Mouse (Mus musculus) liver, embryonic 15.5 days (tissue): ENCODE data around the gene Ttc23l. TPM values are rescaled to one million over a fixed set of nuclear protein-coding genes. Genes with fewer than 3 reads are reported as not detected.

Experiments used
- ATAC-seq: fragments of 200-750 bp; cut with Nextera tagmentation; 2 replicates; pipeline ENCODE4 v1.8.0; 2017; ENCODE audit warnings: moderate number of reproducible peaks, mild to moderate bottlenecking, moderate library complexity; ENCODE audit not compliant: insufficient read depth
- H3K27ac ChIP-seq: fragments of 300-500 bp; sonication (generic); replicated peaks from 2 replicates; pipeline ENCODE4 v1.5.1; 2015; ENCODE audit warnings: mild to moderate bottlenecking, inconsistent platforms
- H3K27me3 ChIP-seq: fragments of 300-500 bp; sonication (generic); 2 replicates; pipeline ENCODE4 v1.6.1; 2015; ENCODE audit warnings: mild to moderate bottlenecking, inconsistent platforms
- H3K36me3 ChIP-seq: fragments of 300-500 bp; sonication (generic); replicated peaks from 2 replicates; pipeline ENCODE4 v1.6.1; 2015; ENCODE audit warnings: moderate library complexity, mild to moderate bottlenecking, inconsistent platforms
- H3K4me1 ChIP-seq: fragments of 300-500 bp; sonication (generic); replicated peaks from 2 replicates; pipeline ENCODE4 v1.6.1; 2015; ENCODE audit warnings: inconsistent platforms
- H3K4me2 ChIP-seq: fragments of 300-500 bp; sonication (generic); 2 replicates; pipeline ENCODE4 v1.6.1; 2015; ENCODE audit warnings: moderate library complexity, mild to moderate bottlenecking, inconsistent platforms
- H3K4me3 ChIP-seq: fragments of 300-500 bp; sonication (generic); replicated peaks from 2 replicates; pipeline ENCODE4 v1.5.1; 2015; ENCODE audit warnings: mild to moderate bottlenecking, inconsistent platforms
- H3K9ac ChIP-seq: fragments of 300-500 bp; sonication (generic); 2 replicates; pipeline ENCODE4 v1.6.1; 2015; ENCODE audit warnings: moderate library complexity, mild to moderate bottlenecking, inconsistent platforms
- H3K9me3 ChIP-seq: fragments of 300-500 bp; sonication (generic); replicated peaks from 2 replicates; pipeline ENCODE4 v1.6.1; 2016; ENCODE audit warnings: inconsistent platforms
- WGBS: fragments of 180-500 bp; shearing (Covaris S2); methylation state at CpG from one replicate; pipeline ENCODE4 v1.1.7; 2015; ENCODE audit warnings: mixed read lengths; ENCODE audit not compliant: insufficient replicate concordance; 5-methylcytosine and 5-hydroxymethylcytosine counted together
- polyA plus RNA-seq: library from polyadenylated mRNA; unstranded; fragments of >200 nt; fragmentation: Nextera tagmentation; extraction: Ambion mirVana; gene quantifications from 2 replicates; pipeline ENCODE4 v1.2.1, GENCODE M21; 2015

The Ttc23l gene
- polyA plus RNA-seq, 1 experiment from 2014 or later: not detected

DNA sequence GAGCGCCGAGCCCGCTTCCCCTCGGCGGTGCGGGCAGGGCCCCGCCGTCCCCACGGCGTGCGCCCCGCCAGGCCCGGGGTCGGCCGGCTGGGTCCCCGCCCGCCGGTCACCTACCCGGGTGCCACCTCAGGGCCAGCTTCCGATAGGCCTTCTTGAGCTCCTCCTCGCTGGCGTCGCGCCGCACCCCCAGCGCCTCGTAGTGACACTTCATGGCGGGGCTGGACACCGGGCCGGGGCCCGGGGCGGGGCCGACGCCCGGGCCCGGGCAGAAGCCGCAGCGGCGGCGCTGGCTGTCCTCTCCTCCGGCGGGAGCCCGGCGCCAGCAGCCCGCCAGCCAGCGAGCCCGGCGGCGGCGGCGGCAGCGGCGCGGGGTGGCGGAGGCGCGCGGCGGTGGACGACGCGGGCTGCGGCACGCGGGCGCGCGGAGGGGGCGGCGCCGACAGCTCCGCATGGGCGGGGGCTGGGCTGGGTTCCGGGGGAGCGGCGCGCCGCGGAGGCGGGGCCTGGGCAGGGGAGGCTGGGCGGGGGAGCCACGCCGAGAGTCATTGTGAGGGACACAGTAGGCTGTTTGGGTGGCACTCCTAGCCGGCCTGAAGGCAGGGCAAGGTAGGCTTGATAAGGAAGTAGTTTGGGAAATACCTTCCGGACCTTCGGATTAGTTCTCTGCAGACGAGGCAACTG lies 88.2 kb downstream of the Ttc23l start, which contains the start of gene Dnajc21:
Gene Dnajc21, minus strand, starts transcription at position 366 of the 681 bp plus-strand sequence.
- no peaks in the 10 kb centered on the region for H3K9me3 ChIP-seq
- peak within 1 kb of the TSS; percentile 98 for H3K4me2 ChIP-seq
- peak within 1 kb of the TSS; percentile 76 for H3K4me3 ChIP-seq
- H3K27me3 ChIP-seq: no peaks in the 10 kb centered on the region
- peaks cover 28% of the 10 kb centered on the region for H3K4me1 ChIP-seq
- H3K27ac ChIP-seq: peak within 1 kb of the TSS; percentile 78
- ATAC-seq: peak; percentile 97
- peaks cover 4% of the 10 kb centered on the region for H3K36me3 ChIP-seq
- H3K9ac ChIP-seq: peak within 1 kb of the TSS; percentile 72
- under 1% methylated on average over 62 of the region's 87 CpGs for WGBS

DNA sequence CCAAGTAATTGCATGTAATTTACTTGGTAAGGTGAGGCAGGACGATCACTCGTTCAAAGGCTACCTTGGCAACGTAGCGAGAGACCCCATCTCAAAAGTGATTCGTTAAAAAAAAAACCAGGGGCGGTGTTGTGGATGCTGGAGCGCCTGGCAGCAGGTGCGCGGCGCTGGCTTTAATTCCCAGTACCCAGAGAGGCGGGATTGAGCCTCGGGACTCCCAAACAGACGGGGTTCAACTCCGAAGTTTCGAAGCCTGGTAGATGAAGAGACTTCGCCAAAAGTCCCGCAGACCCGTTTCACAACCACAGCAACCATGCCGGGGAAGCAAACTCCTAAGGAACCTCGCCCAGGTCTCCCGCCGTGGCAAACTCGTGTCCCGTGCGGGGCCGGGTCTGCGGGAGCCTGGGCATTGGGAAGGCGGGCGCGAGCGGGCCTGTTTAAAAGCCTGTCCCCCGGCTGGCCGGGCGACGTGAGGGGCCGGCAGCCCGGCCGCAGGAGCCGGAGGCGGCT lies 88.8 kb downstream of the Ttc23l start:
- Histone ChIP-seq H3K27ac (peak overlapping the region; percentile 78), H3K4me1 (peaks cover 28% of the 10 kb centered on the region), H3K4me2 (peak overlapping the region; percentile 98), H3K4me3 (peak overlapping the region; percentile 76), H3K27me3 (no peaks in the 10 kb centered on the region), H3K36me3 (no peaks in the 10 kb centered on the region), H3K9ac (peak overlapping the region; percentile 72), H3K9me3 (no peaks in the 10 kb centered on the region)
- WGBS: under 1% methylated on average over 40 of the region's 40 CpGs
- no peak for ATAC-seq

DNA sequence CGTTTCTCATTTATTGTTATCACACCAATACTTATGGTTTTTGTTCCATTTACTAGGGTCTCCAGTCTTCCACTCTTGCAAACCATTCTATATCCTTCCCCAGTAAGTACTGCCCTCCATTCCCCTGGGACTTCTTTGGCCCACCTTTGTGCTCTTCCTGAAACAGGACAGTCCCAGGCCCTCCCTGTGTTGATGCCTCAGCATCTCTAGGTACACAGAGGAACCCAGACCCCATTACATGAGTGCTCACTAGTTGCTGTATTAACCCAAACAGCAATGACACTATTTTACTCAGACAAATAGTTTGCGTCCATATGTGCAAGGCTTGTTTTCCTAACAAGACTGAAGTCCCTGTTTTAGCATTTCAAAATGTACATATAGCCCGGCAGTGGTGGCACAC lies 89.7 kb downstream of the Ttc23l start:
- peak overlapping the region; percentile 98 for H3K4me2 ChIP-seq
- 59% methylated on average over 3 of the region's 3 CpGs for WGBS
- H3K27ac ChIP-seq: no peak overlapping the region
- 0 out of 2 replicates have a peak overlapping the region, but pooled peaks have one; percentile 76 for H3K4me3 ChIP-seq
- no peaks in the 10 kb centered on the region for H3K36me3 ChIP-seq
- H3K27me3 ChIP-seq: no peaks in the 10 kb centered on the region
- no peak for ATAC-seq
- H3K9me3 ChIP-seq: no peaks in the 10 kb centered on the region
- peaks cover 33% of the 10 kb centered on the region for H3K4me1 ChIP-seq
- H3K9ac ChIP-seq: no peak overlapping the region

DNA sequence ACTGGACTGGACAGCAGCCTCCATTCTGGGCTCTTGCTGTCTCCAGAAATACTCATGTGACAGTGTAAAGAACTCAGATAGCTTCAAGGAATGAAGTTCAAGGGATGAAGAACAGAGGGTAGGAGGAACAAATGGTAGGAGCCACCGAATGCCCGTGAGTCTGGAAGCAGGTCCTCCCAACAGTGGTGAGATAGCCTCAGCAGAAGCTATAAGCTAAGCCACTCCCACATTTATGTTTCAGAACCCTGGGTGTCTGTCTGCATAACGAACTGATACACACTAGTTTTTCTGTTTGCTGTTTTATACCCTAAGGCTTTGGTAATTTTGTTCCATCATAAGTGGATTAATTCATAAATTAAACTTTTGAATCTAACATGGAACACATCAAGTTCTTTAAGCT lies 93.8 kb downstream of the Ttc23l start:
- no peak for ATAC-seq
- Histone ChIP-seq H3K9ac (no peak overlapping the region), H3K27me3 (no peaks in the 10 kb centered on the region), H3K4me2 (no peak overlapping the region), H3K27ac (no peak overlapping the region), H3K36me3 (peaks cover 22% of the 10 kb centered on the region), H3K4me3 (no peak overlapping the region), H3K9me3 (no peaks in the 10 kb centered on the region), H3K4me1 (peaks cover 24% of the 10 kb centered on the region)
- 37% methylated on average over 3 of the region's 3 CpGs for WGBS

DNA sequence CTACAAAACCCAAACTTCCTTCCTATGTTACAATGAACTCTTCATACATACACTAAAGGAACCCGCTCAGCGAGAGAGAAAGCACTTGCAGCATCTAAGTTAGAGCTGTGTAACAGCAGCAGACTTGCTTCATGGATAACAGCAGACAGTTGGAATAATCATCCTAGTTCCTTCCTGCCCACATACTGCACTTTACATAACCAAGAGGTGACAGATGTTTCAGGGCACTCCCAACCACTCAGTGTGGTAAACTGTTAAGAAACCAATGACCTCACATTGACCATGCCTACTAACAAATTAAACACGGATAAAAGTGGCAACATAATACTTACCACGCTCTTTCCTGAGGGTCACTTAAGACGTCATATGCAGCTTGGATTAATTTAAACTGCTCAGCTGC lies 94.9 kb downstream of the Ttc23l start:
- Histone ChIP-seq H3K27ac (no peak overlapping the region), H3K4me2 (no peak overlapping the region), H3K36me3 (peaks cover 29% of the 10 kb centered on the region), H3K9ac (no peak overlapping the region), H3K4me1 (0 out of 2 replicates have a peak, but pooled peaks cover 14% of the 10 kb centered on the region), H3K27me3 (no peaks in the 10 kb centered on the region), H3K4me3 (no peak overlapping the region), H3K9me3 (no peaks in the 10 kb centered on the region)
- no peak for ATAC-seq
- WGBS: 46% methylated on average over 5 of the region's 5 CpGs

DNA sequence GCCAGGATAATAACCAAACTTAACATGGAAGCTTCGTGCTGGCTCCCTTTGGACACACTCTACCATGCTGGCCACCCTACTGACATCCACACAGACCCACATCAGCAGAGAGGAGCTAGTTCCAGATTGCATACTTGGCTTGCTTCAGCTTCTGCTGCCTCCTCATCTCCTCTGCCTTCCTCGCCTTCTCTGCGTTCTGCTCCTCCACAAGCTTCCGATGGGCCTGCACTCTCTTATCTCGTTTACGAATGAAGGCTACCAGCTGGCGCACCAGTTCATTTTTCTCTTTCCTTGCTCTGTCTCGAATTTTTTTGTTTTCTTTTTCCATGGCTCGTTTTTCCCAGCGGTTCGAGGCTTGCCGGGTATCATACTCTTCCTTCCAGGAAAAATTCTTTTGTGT lies 97.5 kb downstream of the Ttc23l start:
- Histone ChIP-seq H3K4me2 (no peak overlapping the region), H3K27me3 (no peaks in the 10 kb centered on the region), H3K4me1 (0 out of 2 replicates have a peak, but pooled peaks cover 5% of the 10 kb centered on the region), H3K27ac (no peak overlapping the region), H3K4me3 (no peak overlapping the region), H3K9me3 (no peaks in the 10 kb centered on the region), H3K9ac (no peak overlapping the region), H3K36me3 (peaks cover 44% of the 10 kb centered on the region)
- ATAC-seq: no peak
- WGBS: 73% methylated on average over 12 of the region's 12 CpGs

Other genes starting within 250 kb of the Ttc23l start
- gene Gm21973, start 233.3 kb downstream of the Ttc23l start, polyA plus RNA-seq: not detected in 2 replicates
- gene Agxt2, start 200.1 kb downstream of the Ttc23l start, polyA plus RNA-seq: 9.8 and 11.7 TPM in 2 replicates
- gene Dnajc21, start 88.2 kb downstream of the Ttc23l start, polyA plus RNA-seq: 4.9 and 5.0 TPM in 2 replicates
- gene Brix1, start 72.7 kb downstream of the Ttc23l start, polyA plus RNA-seq: 39.7 and 53.6 TPM in 2 replicates
- 14.2 and 15.3 TPM in 2 replicates for gene Rad1, start 72.7 kb downstream of the Ttc23l start, polyA plus RNA-seq
- 4.6 and 5.4 TPM in 2 replicates for gene Rai14, start 156.0 kb upstream of the Ttc23l start, polyA plus RNA-seq